Comparison of ENCODE assay signal across 22 mouse cellular contexts in genomic region chr12:29772401-29772800, GRCm38 (mm10).
DNase-seq lines count a peak whose midpoint lies in the region; ATAC-seq lines count a peak whose summit lies in the region.
"Had no signal": no experiment of that assay in that cellular context is flagged by ENCODE, and none has a peak within 500 bp of the region (broad histone marks: within the 10 kb centered on the region; RNA-seq: fewer than 3 reads in every experiment).

No protein-coding gene starts in this region.

- no peak overlapping the region for H3K4me3 ChIP-seq in forebrain, embryonic 14.5 days (ENCODE audit: low read depth, low read length)
- H3K4me3 ChIP-seq in forebrain, embryonic 12.5 days (replicated peaks), result no peak overlapping the region
- no peak overlapping the region for H3K4me3 ChIP-seq in hindbrain, embryonic 13.5 days
- H3K4me3 ChIP-seq in hindbrain, embryonic 12.5 days, result no peak overlapping the region
- no peak overlapping the region for H3K4me3 ChIP-seq in midbrain, embryonic 16.5 days (ENCODE audit: low read depth, low read length)
- H3K4me3 ChIP-seq in midbrain, embryonic 14.5 days (replicated peaks; ENCODE audit: low read depth, low read length), result no peak overlapping the region
- no peak overlapping the region for H3K4me3 ChIP-seq in neural tube, embryonic 15.5 days (replicated peaks)
- H3K4me3 ChIP-seq: embryonic facial prominence, embryonic 12.5 days; heart, embryonic 12.5 days; kidney, embryonic 15.5 days; limb, embryonic 10.5 days; liver, embryonic 15.5 days; neural tube, embryonic 12.5 days had no signal

- no peak for ATAC-seq in forebrain, embryonic 14.5 days
- no peak for ATAC-seq in forebrain, embryonic 12.5 days (ENCODE audit: low FRiP score)
- no peak for ATAC-seq in hindbrain, embryonic 13.5 days (ENCODE audit: low FRiP score)
- ATAC-seq in hindbrain, embryonic 12.5 days (ENCODE audit: low FRiP score), result no peak
- no peak for ATAC-seq in midbrain, embryonic 16.5 days
- no peak for ATAC-seq in midbrain, embryonic 14.5 days (ENCODE audit: low FRiP score, low TSS enrichment)
- ATAC-seq in neural tube, embryonic 15.5 days (ENCODE audit: low FRiP score), result no peak

- no peak overlapping the region for H3K9ac ChIP-seq in forebrain, embryonic 14.5 days (ENCODE audit: low read length)
- H3K9ac ChIP-seq in forebrain, embryonic 12.5 days, result no peak overlapping the region
- no peak overlapping the region for H3K9ac ChIP-seq in hindbrain, embryonic 13.5 days
- no peak overlapping the region for H3K9ac ChIP-seq in hindbrain, embryonic 12.5 days
- H3K9ac ChIP-seq in midbrain, embryonic 16.5 days (ENCODE audit: low read depth, low read length), result no peak overlapping the region
- no peak overlapping the region for H3K9ac ChIP-seq in midbrain, embryonic 14.5 days (replicated peaks; ENCODE audit: low read length)
- H3K9ac ChIP-seq in neural tube, embryonic 15.5 days (replicated peaks), result no peak overlapping the region
- H3K9ac ChIP-seq: embryonic facial prominence, embryonic 12.5 days; heart, embryonic 12.5 days; kidney, embryonic 15.5 days; liver, embryonic 15.5 days; neural tube, embryonic 12.5 days had no signal

- H3K9me3 ChIP-seq in forebrain, embryonic 14.5 days (replicated peaks; ENCODE audit: control insufficient read depth, low read length), result no peaks in the 10 kb centered on the region
- H3K9me3 ChIP-seq in forebrain, embryonic 12.5 days, result no peaks in the 10 kb centered on the region
- H3K9me3 ChIP-seq in hindbrain, embryonic 13.5 days, result no peaks in the 10 kb centered on the region
- no peaks in the 10 kb centered on the region for H3K9me3 ChIP-seq in hindbrain, embryonic 12.5 days (replicated peaks)
- no peaks in the 10 kb centered on the region for H3K9me3 ChIP-seq in midbrain, embryonic 16.5 days (replicated peaks; ENCODE audit: control insufficient read depth, low read length, poor library complexity, severe bottlenecking)
- no peaks in the 10 kb centered on the region for H3K9me3 ChIP-seq in midbrain, embryonic 14.5 days (ENCODE audit: control insufficient read depth, low read length)
- H3K9me3 ChIP-seq in neural tube, embryonic 15.5 days (replicated peaks), result no peaks in the 10 kb centered on the region
- H3K9me3 ChIP-seq: embryonic facial prominence, embryonic 12.5 days; heart, embryonic 12.5 days; kidney, embryonic 15.5 days; limb, embryonic 10.5 days; liver, embryonic 15.5 days; neural tube, embryonic 12.5 days had no signal

- no peaks in the 10 kb centered on the region for H3K27me3 ChIP-seq in forebrain, embryonic 14.5 days (replicated peaks; ENCODE audit: control insufficient read depth, insufficient read depth, low read length)
- H3K27me3 ChIP-seq in forebrain, embryonic 12.5 days, result no peaks in the 10 kb centered on the region
- H3K27me3 ChIP-seq in hindbrain, embryonic 13.5 days, result no peaks in the 10 kb centered on the region
- H3K27me3 ChIP-seq in hindbrain, embryonic 12.5 days, result no peaks in the 10 kb centered on the region
- H3K27me3 ChIP-seq in midbrain, embryonic 16.5 days (ENCODE audit: control insufficient read depth, insufficient read depth, low read depth, low read length), result no peaks in the 10 kb centered on the region
- no peaks in the 10 kb centered on the region for H3K27me3 ChIP-seq in midbrain, embryonic 14.5 days (ENCODE audit: control insufficient read depth, insufficient read depth, low read length)
- H3K27me3 ChIP-seq in neural tube, embryonic 15.5 days (replicated peaks), result no peaks in the 10 kb centered on the region
- H3K27me3 ChIP-seq: embryonic facial prominence, embryonic 12.5 days; heart, embryonic 12.5 days; kidney, embryonic 15.5 days; liver, embryonic 15.5 days; neural tube, embryonic 12.5 days had no signal

- no peaks in the 10 kb centered on the region for H3K4me1 ChIP-seq in forebrain, embryonic 14.5 days (ENCODE audit: control insufficient read depth, insufficient read depth, low read length)
- peaks cover 5% of the 10 kb centered on the region; the same call in 1 of the 2 replicates for H3K4me1 ChIP-seq in forebrain, embryonic 12.5 days
- peaks cover 30% of the 10 kb centered on the region for H3K4me1 ChIP-seq in hindbrain, embryonic 13.5 days (replicated peaks)
- no peaks in the 10 kb centered on the region for H3K4me1 ChIP-seq in hindbrain, embryonic 12.5 days
- peaks cover 3% of the 10 kb centered on the region; the same call in 1 of the 2 replicates for H3K4me1 ChIP-seq in midbrain, embryonic 16.5 days (ENCODE audit: control insufficient read depth, insufficient read depth, low read length)
- H3K4me1 ChIP-seq in midbrain, embryonic 14.5 days (ENCODE audit: control insufficient read depth, insufficient read depth, low read length), result no peaks in the 10 kb centered on the region; the same call in 1 of the 2 replicates
- peaks cover 20% of the 10 kb centered on the region for H3K4me1 ChIP-seq in neural tube, embryonic 15.5 days
- H3K4me1 ChIP-seq: embryonic facial prominence, embryonic 12.5 days; kidney, embryonic 15.5 days; limb, embryonic 10.5 days; liver, embryonic 15.5 days; neural tube, embryonic 12.5 days had no signal

- H3K4me2 ChIP-seq in forebrain, embryonic 14.5 days (ENCODE audit: low read length), result no peak overlapping the region
- no peak overlapping the region for H3K4me2 ChIP-seq in forebrain, embryonic 12.5 days
- no peak overlapping the region for H3K4me2 ChIP-seq in hindbrain, embryonic 13.5 days
- no peak overlapping the region for H3K4me2 ChIP-seq in hindbrain, embryonic 12.5 days (replicated peaks)
- H3K4me2 ChIP-seq in midbrain, embryonic 16.5 days (ENCODE audit: low read length), result no peak overlapping the region
- H3K4me2 ChIP-seq in midbrain, embryonic 14.5 days (ENCODE audit: low read length), result no peak overlapping the region
- H3K4me2 ChIP-seq in neural tube, embryonic 15.5 days, result no peak overlapping the region
- H3K4me2 ChIP-seq: embryonic facial prominence, embryonic 12.5 days; heart, embryonic 12.5 days; kidney, embryonic 15.5 days; liver, embryonic 15.5 days; neural tube, embryonic 12.5 days had no signal

- peak overlapping the region; percentile 10; the same call in 1 of the 2 replicates for H3K27ac ChIP-seq in forebrain, embryonic 14.5 days (ENCODE audit: low read depth, low read length)
- no peak overlapping the region for H3K27ac ChIP-seq in forebrain, embryonic 12.5 days
- H3K27ac ChIP-seq in hindbrain, embryonic 13.5 days, result peak overlapping the region; percentile 19; the same call in 1 of the 2 replicates
- no peak overlapping the region for H3K27ac ChIP-seq in hindbrain, embryonic 12.5 days
- H3K27ac ChIP-seq in midbrain, embryonic 16.5 days (ENCODE audit: low read length), result 0 out of 2 replicates have a peak overlapping the region, but pooled peaks have one; percentile 54
- no peak overlapping the region for H3K27ac ChIP-seq in midbrain, embryonic 14.5 days (replicated peaks; ENCODE audit: low read depth, low read length)
- H3K27ac ChIP-seq in neural tube, embryonic 15.5 days (replicated peaks), result 0 out of 2 replicates have a peak overlapping the region, but pooled peaks have one; percentile 33
- H3K27ac ChIP-seq: embryonic facial prominence, embryonic 12.5 days; kidney, embryonic 15.5 days; limb, embryonic 10.5 days; liver, embryonic 15.5 days; neural tube, embryonic 12.5 days had no signal

- DNase-seq in forebrain, embryonic 14.5 days (ENCODE audit: low spot score), result no peak
- no peak for DNase-seq in midbrain, embryonic 14.5 days
- no peak for DNase-seq in spleen, postnatal 14 days (ENCODE audit: low spot score in 2 of 2)
- DNase-seq: adrenal gland, postnatal 36 days; gastrocnemius, postnatal 10 days; kidney, adult 11 months; kidney, postnatal 4 days; liver; lung, postnatal 4 days; thymus, adult 18-20 months; thymus, postnatal 36 days had no signal

- H3K36me3 ChIP-seq in forebrain, embryonic 14.5 days (ENCODE audit: control insufficient read depth, insufficient read depth, low read length), result 0 out of 2 replicates have a peak, but pooled peaks cover 3% of the 10 kb centered on the region
- H3K36me3 ChIP-seq in forebrain, embryonic 12.5 days (replicated peaks), result no peaks in the 10 kb centered on the region
- peaks cover 15% of the 10 kb centered on the region for H3K36me3 ChIP-seq in hindbrain, embryonic 13.5 days
- no peaks in the 10 kb centered on the region; the same call in 1 of the 2 replicates for H3K36me3 ChIP-seq in hindbrain, embryonic 12.5 days
- H3K36me3 ChIP-seq in midbrain, embryonic 16.5 days (ENCODE audit: control insufficient read depth, insufficient read depth, low read length), result peaks cover 7% of the 10 kb centered on the region; the same call in 1 of the 2 replicates
- H3K36me3 ChIP-seq in midbrain, embryonic 14.5 days (ENCODE audit: control insufficient read depth, insufficient read depth, low read length), result peaks cover 16% of the 10 kb centered on the region
- no peaks in the 10 kb centered on the region for H3K36me3 ChIP-seq in neural tube, embryonic 15.5 days
- H3K36me3 ChIP-seq: embryonic facial prominence, embryonic 12.5 days; heart, embryonic 12.5 days; kidney, embryonic 15.5 days; limb, embryonic 10.5 days; liver, embryonic 15.5 days; neural tube, embryonic 12.5 days had no signal

Comparison
In these comparisons a context has a peak if more than half of its experiments do, and no peak if none do; other contexts are left out.
1. H3K27ac ChIP-seq: peak in forebrain, embryonic 14.5 days (single experiment), hindbrain, embryonic 13.5 days (single experiment), midbrain, embryonic 16.5 days (single experiment) and neural tube, embryonic 15.5 days (single experiment); none in forebrain, embryonic 12.5 days (single experiment), hindbrain, embryonic 12.5 days (single experiment) and midbrain, embryonic 14.5 days (single experiment).